Mouse (Mus musculus): Measurements from ENCODE around the gene Usp28. TPM values are rescaled to one million over a fixed set of nuclear protein-coding genes. Genes with fewer than 3 reads are reported as not detected.

Usp28 gene
- polyA plus RNA-seq, 1 experiment from 2014 or later, result 47.7 TPM

- Histone ChIP-seq H3K27me3 (ENCODE audit: control insufficient read depth, insufficient read depth, low read length) (no peaks in the 10 kb centered on the region), H3K4me2 (ENCODE audit: low read depth, low read length, severe bottlenecking) (no peak overlapping the region), H3K9me3 (ENCODE audit: control insufficient read depth, low read length) (no peaks in the 10 kb centered on the region), H3K4me3 (ENCODE audit: low read depth, low read length) (no peak overlapping the region), H3K27ac (ENCODE audit: low read depth, low read length) (no peak overlapping the region), H3K36me3 (ENCODE audit: control insufficient read depth, insufficient read depth, low read length) (no peaks in the 10 kb centered on the region), H3K4me1 (replicated peaks; ENCODE audit: control insufficient read depth, insufficient read depth, low read length) (no peaks in the 10 kb centered on the region), H3K9ac (ENCODE audit: low read length) (no peak overlapping the region)
- ATAC-seq (replicated peaks; ENCODE audit: low FRiP score), result no peak
- DNase-seq (ENCODE audit: low spot score), result no peak
- WGBS, result 74% methylated on average over 5 of the region's 5 CpGs
These were observed 65.7 kb downstream of the Usp28 start for GRCm38 (mm10) chr9:49050901-49051300.

- no peaks in the 10 kb centered on the region; the same call in 1 of the 2 replicates for H3K4me1 ChIP-seq (replicated peaks; ENCODE audit: control insufficient read depth, insufficient read depth, low read length)
- DNase-seq (ENCODE audit: low spot score) (peak; percentile 72), ATAC-seq (replicated peaks; ENCODE audit: low FRiP score) (no peak)
- WGBS, result 22% methylated on average over 5 of the region's 5 CpGs
- H3K27ac ChIP-seq (ENCODE audit: low read depth, low read length), result no peak overlapping the region
- H3K4me3 ChIP-seq (ENCODE audit: low read depth, low read length), result no peak overlapping the region
- no peak overlapping the region for H3K4me2 ChIP-seq (ENCODE audit: low read depth, low read length, severe bottlenecking)
- no peaks in the 10 kb centered on the region for H3K9me3 ChIP-seq (ENCODE audit: control insufficient read depth, low read length)
- no peaks in the 10 kb centered on the region for H3K27me3 ChIP-seq (ENCODE audit: control insufficient read depth, insufficient read depth, low read length)
- H3K36me3 ChIP-seq (ENCODE audit: control insufficient read depth, insufficient read depth, low read length), result no peaks in the 10 kb centered on the region
- H3K9ac ChIP-seq (ENCODE audit: low read length), result no peak overlapping the region
These were observed 66.2 kb downstream of the Usp28 start for GRCm38 (mm10) chr9:49051349-49051748.

GRCm38 (mm10) chr9:49054028-49054427 lies 68.9 kb downstream of the Usp28 start:
- DNase-seq (ENCODE audit: low spot score) (no peak), ATAC-seq (replicated peaks; ENCODE audit: low FRiP score) (no peak)
- Histone ChIP-seq H3K4me1 (replicated peaks; ENCODE audit: control insufficient read depth, insufficient read depth, low read length) (no peaks in the 10 kb centered on the region; the same call in 1 of the 2 replicates), H3K27me3 (ENCODE audit: control insufficient read depth, insufficient read depth, low read length) (no peaks in the 10 kb centered on the region), H3K27ac (ENCODE audit: low read depth, low read length) (no peak overlapping the region), H3K4me3 (ENCODE audit: low read depth, low read length) (no peak overlapping the region), H3K9me3 (ENCODE audit: control insufficient read depth, low read length) (no peaks in the 10 kb centered on the region), H3K36me3 (ENCODE audit: control insufficient read depth, insufficient read depth, low read length) (no peaks in the 10 kb centered on the region), H3K9ac (ENCODE audit: low read length) (no peak overlapping the region), H3K4me2 (ENCODE audit: low read depth, low read length, severe bottlenecking) (no peak overlapping the region)
- WGBS, result 85% methylated on average over 3 of the region's 3 CpGs

- Histone ChIP-seq H3K27ac (ENCODE audit: low read depth, low read length) (no peak within 1 kb of the TSS), H3K4me1 (replicated peaks; ENCODE audit: control insufficient read depth, insufficient read depth, low read length) (no peaks in the 10 kb centered on the region; the same call in 1 of the 2 replicates), H3K4me3 (ENCODE audit: low read depth, low read length) (peak within 1 kb of the TSS; percentile 85), H3K9ac (ENCODE audit: low read length) (peak within 1 kb of the TSS; percentile 90), H3K27me3 (ENCODE audit: control insufficient read depth, insufficient read depth, low read length) (no peaks in the 10 kb centered on the region), H3K4me2 (ENCODE audit: low read depth, low read length, severe bottlenecking) (peak within 1 kb of the TSS; percentile 65), H3K36me3 (ENCODE audit: control insufficient read depth, insufficient read depth, low read length) (peaks cover under 1% of the 10 kb centered on the region; the same call in 1 of the 2 replicates), H3K9me3 (ENCODE audit: control insufficient read depth, low read length) (no peaks in the 10 kb centered on the region)
- DNase-seq (ENCODE audit: low spot score) (peak; percentile 97), ATAC-seq (replicated peaks; ENCODE audit: low FRiP score) (peak; percentile 99)
- WGBS, result under 1% methylated on average over 53 of the region's 53 CpGs
These were observed 70.4 kb downstream of the Usp28 start, which contains the start of gene Zw10 for GRCm38 (mm10) chr9:49055333-49056205. Gene Zw10, plus strand, starts transcription at chr9:49055613.

GRCm38 (mm10) chr9:49076847-49077246 lies 91.7 kb downstream of the Usp28 start:
- Histone ChIP-seq H3K27ac (ENCODE audit: low read depth, low read length) (no peak overlapping the region), H3K27me3 (ENCODE audit: control insufficient read depth, insufficient read depth, low read length) (no peaks in the 10 kb centered on the region), H3K4me3 (ENCODE audit: low read depth, low read length) (no peak overlapping the region), H3K36me3 (ENCODE audit: control insufficient read depth, insufficient read depth, low read length) (peaks cover 3% of the 10 kb centered on the region; the same call in 1 of the 2 replicates), H3K4me2 (ENCODE audit: low read depth, low read length, severe bottlenecking) (no peak overlapping the region), H3K9me3 (ENCODE audit: control insufficient read depth, low read length) (no peaks in the 10 kb centered on the region), H3K9ac (ENCODE audit: low read length) (no peak overlapping the region), H3K4me1 (replicated peaks; ENCODE audit: control insufficient read depth, insufficient read depth, low read length) (no peaks in the 10 kb centered on the region)
- DNase-seq (ENCODE audit: low spot score) (no peak), ATAC-seq (replicated peaks; ENCODE audit: low FRiP score) (no peak)
- 97% methylated on average over 3 of the region's 3 CpGs for WGBS

- no peak for DNase-seq (ENCODE audit: low spot score)
- Histone ChIP-seq H3K27ac (ENCODE audit: low read depth, low read length) (no peak within 1 kb of the TSS), H3K4me3 (ENCODE audit: low read depth, low read length) (no peak within 1 kb of the TSS), H3K9me3 (ENCODE audit: control insufficient read depth, low read length) (no peaks in the 10 kb centered on the region), H3K4me2 (ENCODE audit: low read depth, low read length, severe bottlenecking) (no peak within 1 kb of the TSS), H3K27me3 (ENCODE audit: control insufficient read depth, insufficient read depth, low read length) (no peaks in the 10 kb centered on the region), H3K9ac (ENCODE audit: low read length) (no peak within 1 kb of the TSS), H3K36me3 (ENCODE audit: control insufficient read depth, insufficient read depth, low read length) (peaks cover 3% of the 10 kb centered on the region; the same call in 1 of the 2 replicates), H3K4me1 (replicated peaks; ENCODE audit: control insufficient read depth, insufficient read depth, low read length) (no peaks in the 10 kb centered on the region)
- ATAC-seq (replicated peaks; ENCODE audit: low FRiP score), result no peak
- WGBS, result 65% methylated on average over 5 of the region's 5 CpGs
These were observed 95.9 kb downstream of the Usp28 start, which contains the start of gene Tmprss5 for GRCm38 (mm10) chr9:49081107-49081506. Gene Tmprss5, plus strand, starts transcription at chr9:49081260.

- H3K4me3 ChIP-seq (ENCODE audit: low read depth, low read length), result no peak overlapping the region
- H3K4me1 ChIP-seq (replicated peaks; ENCODE audit: control insufficient read depth, insufficient read depth, low read length), result no peaks in the 10 kb centered on the region
- 5% methylated on average over 4 of the region's 4 CpGs for WGBS
- H3K4me2 ChIP-seq (ENCODE audit: low read depth, low read length, severe bottlenecking), result no peak overlapping the region
- H3K9ac ChIP-seq (ENCODE audit: low read length), result no peak overlapping the region
- no peak overlapping the region for H3K27ac ChIP-seq (ENCODE audit: low read depth, low read length)
- H3K36me3 ChIP-seq (ENCODE audit: control insufficient read depth, insufficient read depth, low read length), result peaks cover 3% of the 10 kb centered on the region; the same call in 1 of the 2 replicates
- ATAC-seq (replicated peaks; ENCODE audit: low FRiP score) (no peak), DNase-seq (ENCODE audit: low spot score) (peak; percentile 86)
- no peaks in the 10 kb centered on the region for H3K9me3 ChIP-seq (ENCODE audit: control insufficient read depth, low read length)
- no peaks in the 10 kb centered on the region for H3K27me3 ChIP-seq (ENCODE audit: control insufficient read depth, insufficient read depth, low read length)
These were observed 96.4 kb downstream of the Usp28 start for GRCm38 (mm10) chr9:49081561-49081960.

GRCm38 (mm10) chr9:49087317-49087716 lies 102.1 kb downstream of the Usp28 start:
- Histone ChIP-seq H3K9me3 (ENCODE audit: control insufficient read depth, low read length) (no peaks in the 10 kb centered on the region), H3K9ac (ENCODE audit: low read length) (no peak overlapping the region), H3K27ac (ENCODE audit: low read depth, low read length) (no peak overlapping the region), H3K4me1 (replicated peaks; ENCODE audit: control insufficient read depth, insufficient read depth, low read length) (peaks cover 3% of the 10 kb centered on the region; the same call in 1 of the 2 replicates), H3K27me3 (ENCODE audit: control insufficient read depth, insufficient read depth, low read length) (no peaks in the 10 kb centered on the region), H3K36me3 (ENCODE audit: control insufficient read depth, insufficient read depth, low read length) (no peaks in the 10 kb centered on the region), H3K4me3 (ENCODE audit: low read depth, low read length) (no peak overlapping the region), H3K4me2 (ENCODE audit: low read depth, low read length, severe bottlenecking) (no peak overlapping the region)
- DNase-seq (ENCODE audit: low spot score) (peak; percentile 57), ATAC-seq (replicated peaks; ENCODE audit: low FRiP score) (0 out of 2 replicates have a peak, but pooled peaks have one; percentile 39)
- 14% methylated on average over 11 of the region's 11 CpGs for WGBS
